Mouse (Mus musculus): ENCODE data around the gene M1ap. TPM values are rescaled to one million over a fixed set of nuclear protein-coding genes. Genes with fewer than 3 reads are reported as not detected.

The M1ap gene
- polyA plus RNA-seq, 1 experiment from 2014 or later, result 0.08 TPM

DNA sequence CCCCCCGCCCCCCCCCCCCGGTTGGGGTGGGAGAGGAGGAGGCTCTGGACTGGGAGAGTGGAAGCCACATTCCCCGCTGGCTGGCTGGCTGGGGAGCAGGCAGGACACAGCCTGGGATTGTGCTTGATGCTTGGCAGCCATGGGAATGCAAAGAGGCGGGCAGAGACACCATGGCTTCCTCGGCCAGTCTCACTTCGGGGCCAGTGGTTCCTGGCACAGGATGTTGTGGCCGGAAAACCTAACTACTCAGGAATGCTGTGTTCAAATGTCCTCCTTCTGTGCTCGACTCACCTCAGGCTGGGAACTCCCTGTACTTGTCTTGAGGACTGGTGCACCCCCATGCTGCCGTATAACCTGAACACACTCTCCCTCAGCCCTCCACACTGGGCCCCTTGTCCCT, 81.0 kb downstream of the M1ap start:
- Histone ChIP-seq H3K9ac (ENCODE audit: low read length) (no peak overlapping the region), H3K27me3 (ENCODE audit: control insufficient read depth, insufficient read depth, low read length) (no peaks in the 10 kb centered on the region), H3K9me3 (ENCODE audit: control insufficient read depth, low read length) (no peaks in the 10 kb centered on the region), H3K4me1 (replicated peaks; ENCODE audit: control insufficient read depth, insufficient read depth) (no peaks in the 10 kb centered on the region), H3K4me2 (replicated peaks; ENCODE audit: low read depth) (no peak overlapping the region), H3K27ac (replicated peaks) (no peak overlapping the region), H3K4me3 (ENCODE audit: low read depth, low read length) (no peak overlapping the region), H3K36me3 (ENCODE audit: control insufficient read depth, insufficient read depth, low read length) (no peaks in the 10 kb centered on the region)
- WGBS, result 46% methylated on average over 7 of the region's 9 CpGs
- no peak; the same call in 1 of the 2 replicates for ATAC-seq (ENCODE audit: low FRiP score, low TSS enrichment)
- TF ChIP-seq CTCF (IDR thresholded peaks at IDR 0.05; ENCODE audit: low read depth), result no peak
- DNase-seq (ENCODE audit: low spot score), result no peak

DNA sequence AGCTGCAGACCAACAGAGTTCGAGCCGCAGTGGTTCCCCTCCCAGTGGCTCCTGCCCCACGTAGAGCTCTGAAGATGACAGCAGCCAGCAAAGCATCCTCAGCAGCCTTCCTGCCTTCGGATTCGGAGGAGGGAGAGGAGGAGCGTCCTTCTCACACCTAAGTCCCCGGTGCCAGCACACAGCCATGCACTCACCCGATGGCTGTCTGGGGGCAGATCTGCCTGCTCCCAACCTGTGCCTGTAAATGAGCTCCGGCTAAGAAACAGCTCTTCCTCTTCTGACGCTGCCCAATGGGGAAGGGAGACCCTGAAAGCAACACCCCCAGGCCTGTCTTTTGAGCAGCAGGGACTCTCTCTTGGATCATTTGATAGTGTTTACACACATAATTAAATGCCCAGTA, 83.1 kb downstream of the M1ap start:
- WGBS, result 52% methylated on average over 10 of the region's 10 CpGs
- no peak overlapping the region for H3K4me3 ChIP-seq (ENCODE audit: low read depth, low read length)
- no peaks in the 10 kb centered on the region for H3K36me3 ChIP-seq (ENCODE audit: control insufficient read depth, insufficient read depth, low read length)
- TF ChIP-seq CTCF (IDR thresholded peaks at IDR 0.05; ENCODE audit: low read depth) (no peak), EP300 (optimal IDR thresholded peaks at IDR 0.05) (no peak)
- H3K27me3 ChIP-seq (ENCODE audit: control insufficient read depth, insufficient read depth, low read length), result no peaks in the 10 kb centered on the region
- H3K9me3 ChIP-seq (ENCODE audit: control insufficient read depth, low read length), result no peaks in the 10 kb centered on the region
- H3K27ac ChIP-seq (replicated peaks), result no peak overlapping the region
- no peak for ATAC-seq (ENCODE audit: low FRiP score, low TSS enrichment)
- H3K4me2 ChIP-seq (replicated peaks; ENCODE audit: low read depth), result no peak overlapping the region
- DNase-seq (ENCODE audit: low spot score), result no peak
- no peaks in the 10 kb centered on the region for H3K4me1 ChIP-seq (replicated peaks; ENCODE audit: control insufficient read depth, insufficient read depth)
- H3K9ac ChIP-seq (ENCODE audit: low read length), result no peak overlapping the region

DNA sequence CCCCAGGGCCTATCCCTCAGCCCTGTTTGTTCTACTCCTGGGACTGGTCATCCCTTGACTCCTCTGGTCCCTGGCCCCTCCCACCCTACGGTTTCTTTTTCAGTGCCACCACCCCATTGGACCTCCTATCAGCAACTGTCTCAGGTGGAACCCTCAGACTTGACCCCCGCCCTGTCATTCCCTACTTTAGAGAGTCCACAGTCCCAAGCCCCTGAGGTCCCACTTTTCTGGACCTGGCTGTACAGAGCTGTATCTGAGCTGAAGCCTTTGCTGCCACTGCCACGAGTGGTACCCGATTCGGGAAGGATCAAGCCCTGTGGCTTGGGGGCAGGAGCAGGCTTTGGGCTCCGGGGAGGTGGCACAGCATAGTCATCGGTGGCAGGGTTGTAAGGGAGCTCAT, 84.4 kb downstream of the M1ap start:
- ATAC-seq (ENCODE audit: low FRiP score, low TSS enrichment) (no peak), DNase-seq (ENCODE audit: low spot score) (no peak)
- H3K4me3 ChIP-seq (ENCODE audit: low read depth, low read length), result no peak overlapping the region
- 83% methylated on average over 7 of the region's 7 CpGs for WGBS
- H3K27ac ChIP-seq (replicated peaks), result no peak overlapping the region
- H3K9me3 ChIP-seq (ENCODE audit: control insufficient read depth, low read length), result no peaks in the 10 kb centered on the region
- H3K9ac ChIP-seq (ENCODE audit: low read length), result no peak overlapping the region
- no peak overlapping the region for H3K4me2 ChIP-seq (replicated peaks; ENCODE audit: low read depth)
- H3K36me3 ChIP-seq (ENCODE audit: control insufficient read depth, insufficient read depth, low read length), result no peaks in the 10 kb centered on the region
- TF ChIP-seq CTCF (IDR thresholded peaks at IDR 0.05; ENCODE audit: low read depth) (no peak), EP300 (optimal IDR thresholded peaks at IDR 0.05) (no peak)
- no peaks in the 10 kb centered on the region for H3K4me1 ChIP-seq (replicated peaks; ENCODE audit: control insufficient read depth, insufficient read depth)
- no peaks in the 10 kb centered on the region for H3K27me3 ChIP-seq (ENCODE audit: control insufficient read depth, insufficient read depth, low read length)

DNA sequence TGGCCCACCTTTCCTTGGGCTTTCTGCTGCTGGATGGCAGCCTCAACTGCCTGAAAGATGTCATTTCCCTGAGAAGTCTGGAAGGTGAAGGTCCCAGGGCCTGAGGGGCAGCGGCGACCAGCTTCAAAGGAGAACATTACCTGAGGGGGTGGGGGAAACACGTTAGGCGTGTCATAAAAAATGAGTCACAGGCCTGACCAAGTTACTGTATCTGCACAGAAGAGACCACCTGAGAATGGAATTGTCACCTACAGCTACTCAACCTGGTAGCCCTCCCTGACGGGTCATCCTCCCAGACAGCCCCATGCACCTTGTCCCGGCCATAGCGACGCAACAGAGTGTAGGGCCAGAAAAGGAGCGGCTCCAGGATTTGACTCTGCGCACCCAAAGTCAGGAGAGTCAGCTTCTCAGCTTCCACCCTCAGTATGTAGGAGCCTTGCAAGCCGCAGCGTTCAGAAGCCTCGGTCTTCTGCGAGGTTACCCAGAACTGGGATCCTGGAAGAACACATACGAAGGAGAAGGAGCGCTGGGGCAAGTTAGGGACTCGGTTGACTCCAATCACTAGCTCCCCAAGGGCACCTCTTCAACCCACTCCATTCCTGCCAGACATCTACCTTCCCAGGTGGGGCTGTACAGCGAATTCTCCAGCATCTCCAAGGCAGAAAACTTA, 85.4 kb downstream of the M1ap start:
- no peak for DNase-seq (ENCODE audit: low spot score)
- Histone ChIP-seq H3K27ac (replicated peaks) (no peak overlapping the region), H3K27me3 (ENCODE audit: control insufficient read depth, insufficient read depth, low read length) (no peaks in the 10 kb centered on the region), H3K36me3 (ENCODE audit: control insufficient read depth, insufficient read depth, low read length) (no peaks in the 10 kb centered on the region), H3K4me3 (ENCODE audit: low read depth, low read length) (peak overlapping the region; percentile 65), H3K4me1 (replicated peaks; ENCODE audit: control insufficient read depth, insufficient read depth) (no peaks in the 10 kb centered on the region), H3K9me3 (ENCODE audit: control insufficient read depth, low read length) (no peaks in the 10 kb centered on the region), H3K4me2 (replicated peaks; ENCODE audit: low read depth) (peak overlapping the region; percentile 80), H3K9ac (ENCODE audit: low read length) (peak overlapping the region; percentile 68)
- 53% methylated on average over 18 of the region's 18 CpGs for WGBS
- ATAC-seq (ENCODE audit: low FRiP score, low TSS enrichment), result no peak
- no peak for TF ChIP-seq EP300 (optimal IDR thresholded peaks at IDR 0.05)
- TF ChIP-seq CTCF (IDR thresholded peaks at IDR 0.05; ENCODE audit: low read depth), result no peak

DNA sequence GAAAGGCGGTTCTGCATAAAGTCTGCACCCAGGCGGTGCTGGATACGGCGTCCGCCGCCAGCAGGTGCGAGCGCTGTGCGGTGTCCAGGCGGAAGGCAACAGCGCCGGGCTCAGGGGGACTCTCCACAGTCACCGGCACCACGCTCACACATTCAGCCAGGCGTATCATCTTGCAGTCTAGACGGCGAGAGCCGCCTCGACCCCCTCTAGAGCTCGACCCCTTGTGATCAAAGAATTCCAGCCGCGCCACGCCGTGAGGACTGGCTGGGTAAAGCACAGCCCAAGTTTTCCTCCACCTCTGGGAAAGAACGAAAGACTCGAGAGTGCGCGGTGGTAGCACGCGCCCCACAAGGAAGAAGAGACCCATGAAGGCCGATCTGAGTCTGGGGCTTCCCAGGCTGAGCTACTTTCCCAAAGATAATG, 86.1 kb downstream of the M1ap start:
- under 1% methylated on average over 31 of the region's 31 CpGs for WGBS
- Histone ChIP-seq H3K9me3 (ENCODE audit: control insufficient read depth, low read length) (no peaks in the 10 kb centered on the region), H3K36me3 (ENCODE audit: control insufficient read depth, insufficient read depth, low read length) (no peaks in the 10 kb centered on the region), H3K4me2 (replicated peaks; ENCODE audit: low read depth) (peak overlapping the region; percentile 80), H3K9ac (ENCODE audit: low read length) (peak overlapping the region; percentile 68), H3K4me1 (replicated peaks; ENCODE audit: control insufficient read depth, insufficient read depth) (no peaks in the 10 kb centered on the region), H3K4me3 (ENCODE audit: low read depth, low read length) (peak overlapping the region; percentile 65), H3K27ac (replicated peaks) (peak overlapping the region; percentile 82), H3K27me3 (ENCODE audit: control insufficient read depth, insufficient read depth, low read length) (no peaks in the 10 kb centered on the region)
- peak; percentile 49; the same call in 1 of the 2 replicates for TF ChIP-seq CTCF (IDR thresholded peaks at IDR 0.05; ENCODE audit: low read depth)
- no peak for TF ChIP-seq EP300 (optimal IDR thresholded peaks at IDR 0.05)
- DNase-seq (ENCODE audit: low spot score) (peak; percentile 68), ATAC-seq (ENCODE audit: low FRiP score, low TSS enrichment) (peak; percentile 51)
